Mouse (Mus musculus) megakaryocyte, embryonic 14.5 days (primary cell): ENCODE measurements around the gene Ctdnep1.

ENCODE experiments used
- FLI1 ChIP-seq: IDR thresholded peaks from 2 replicates; pipeline ENCODE4 v1.6.1; 2012; ENCODE audit warnings: low read length, inconsistent platforms, mixed read lengths
- GATA1 ChIP-seq: IDR thresholded peaks from 3 replicates; pipeline ENCODE4 v1.6.1; 2012; ENCODE audit warnings: mixed read lengths, low read length, inconsistent platforms, borderline replicate concordance

- TF ChIP-seq FLI1 (no peak), GATA1 (no peak)
Measured at GRCm38 (mm10) chr11:70005521-70005920, 24.6 kb downstream of the Ctdnep1 start.
